Mouse (Mus musculus) CH12F3 (cell line): ENCODE results near the gene Mpv17l2.

Source experiments
- in situ Hi-C: fragments of 300-500 bp; cut with MboI; formaldehyde crosslinking; loops from 2 replicates; pipeline ENCODE4 v1.14.3; 2020; ENCODE audit warnings: low sequenced_read_pairs

The Mpv17l2 gene

DNA sequence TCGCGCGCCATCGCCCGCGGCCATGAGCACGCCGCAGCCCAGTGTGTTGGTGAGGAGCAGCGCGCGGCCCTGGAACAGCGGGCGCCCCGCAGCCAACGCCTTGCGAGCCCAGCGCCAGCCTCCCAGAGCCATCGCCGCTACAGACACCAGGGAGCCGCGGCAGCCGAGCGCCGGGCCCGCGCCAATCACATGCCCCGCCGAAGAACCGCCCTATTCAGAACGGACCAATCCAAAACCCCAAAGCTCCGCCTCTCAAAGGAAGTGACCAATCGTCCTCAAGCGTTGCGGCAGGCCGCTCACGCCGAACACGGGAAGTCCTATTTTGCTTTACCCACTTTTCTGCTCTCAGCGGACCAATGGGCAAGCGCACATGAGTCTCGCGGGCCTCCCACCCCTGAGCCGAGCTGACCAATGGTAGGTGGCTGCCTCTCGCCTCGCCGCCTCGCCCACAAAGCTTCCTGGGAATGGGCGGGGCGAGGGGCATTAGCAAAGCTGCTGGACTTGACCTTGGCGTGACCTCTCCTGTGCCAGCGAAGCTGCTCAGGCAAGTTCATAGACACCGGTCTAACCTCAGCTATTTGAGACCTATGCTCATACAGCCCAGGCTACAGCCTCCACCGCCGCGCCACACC is at the start of gene Mpv17l2:
Gene Mpv17l2, minus strand, starts transcription at position 172 of the 632 bp plus-strand sequence.
- in situ Hi-C loops: no loop called here

DNA sequence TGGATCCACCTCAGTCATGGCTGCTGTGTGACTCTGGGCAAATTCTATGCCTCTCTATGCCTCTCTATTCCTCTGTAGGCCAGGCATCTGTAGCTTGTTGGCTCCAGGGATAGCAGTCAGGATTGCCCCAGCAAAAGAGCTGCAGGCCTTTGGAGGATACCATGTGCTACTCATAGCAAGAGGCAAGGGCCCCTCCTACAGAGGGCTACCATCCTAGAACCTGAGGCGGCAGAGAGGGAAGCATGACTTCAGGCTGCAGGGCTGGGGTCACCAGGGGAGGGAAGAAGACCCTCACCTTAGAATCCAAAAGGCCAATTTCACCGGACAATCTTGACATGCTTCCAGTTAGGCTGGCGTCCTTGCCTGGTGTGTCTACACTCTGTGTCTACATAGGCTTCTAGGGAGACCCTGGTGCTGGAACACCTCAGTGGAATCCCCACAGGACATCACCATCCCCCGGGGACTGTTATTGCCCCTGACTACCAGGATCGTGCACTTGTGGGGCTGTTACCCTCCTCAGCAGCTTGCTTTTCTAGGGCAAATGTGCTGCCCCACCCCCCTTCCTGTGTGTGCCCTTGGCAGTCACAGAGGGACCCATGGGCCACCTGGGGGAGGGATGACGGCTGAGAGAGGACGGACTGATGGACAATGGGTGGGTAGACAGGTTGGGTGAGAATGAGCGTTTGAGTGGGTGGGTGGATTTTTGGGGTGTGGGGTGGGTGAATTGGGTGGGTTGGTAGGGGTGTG is 48.4 kb upstream of the Mpv17l2 start:
- in situ Hi-C loops: no loop called here

DNA sequence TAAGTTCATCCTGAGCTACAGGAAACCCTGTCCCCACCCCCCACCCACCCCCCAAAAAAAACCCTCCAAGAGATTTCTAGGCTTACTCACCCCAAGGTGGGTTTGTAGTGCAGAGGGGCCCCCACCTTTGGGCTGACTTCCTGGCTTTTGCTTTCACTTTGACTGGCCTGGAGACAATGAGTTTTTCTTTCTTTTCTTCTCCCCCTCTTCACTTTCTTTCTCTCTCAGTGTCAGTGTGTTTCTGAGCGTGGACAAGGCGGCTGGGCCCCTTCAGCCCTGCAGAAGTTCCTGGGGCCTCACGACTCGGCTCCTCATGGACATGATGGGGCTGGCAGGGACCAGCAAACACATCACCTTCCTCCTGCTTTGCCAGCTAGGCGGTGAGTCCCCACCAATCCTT is 47.5 kb upstream of the Mpv17l2 start, which contains the start of gene Il12rb1:
Gene Il12rb1, plus strand, starts transcription at position 211 of the 400 bp plus-strand sequence.
- in situ Hi-C loops: no loop called here

DNA sequence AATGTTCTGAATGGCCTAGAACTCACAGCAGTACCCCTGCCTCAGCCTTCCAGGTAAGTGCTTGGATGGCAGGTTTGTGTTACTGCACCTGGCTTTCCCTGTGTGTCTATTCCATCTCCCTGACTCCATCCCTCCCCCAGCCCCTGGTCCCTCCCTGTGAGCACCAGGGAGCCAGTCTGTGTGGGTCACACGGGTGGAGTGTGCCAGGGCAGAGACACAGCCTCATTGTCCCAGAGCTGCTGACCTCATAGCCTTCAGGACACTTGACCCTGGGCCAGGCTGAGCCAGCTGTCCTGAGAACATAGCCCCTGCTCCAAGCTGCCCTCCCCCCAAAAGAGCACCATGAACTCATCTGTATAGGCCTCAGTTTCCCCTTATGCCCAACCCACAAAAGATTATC is 46.6 kb upstream of the Mpv17l2 start:
- in situ Hi-C loops: no loop called here

DNA sequence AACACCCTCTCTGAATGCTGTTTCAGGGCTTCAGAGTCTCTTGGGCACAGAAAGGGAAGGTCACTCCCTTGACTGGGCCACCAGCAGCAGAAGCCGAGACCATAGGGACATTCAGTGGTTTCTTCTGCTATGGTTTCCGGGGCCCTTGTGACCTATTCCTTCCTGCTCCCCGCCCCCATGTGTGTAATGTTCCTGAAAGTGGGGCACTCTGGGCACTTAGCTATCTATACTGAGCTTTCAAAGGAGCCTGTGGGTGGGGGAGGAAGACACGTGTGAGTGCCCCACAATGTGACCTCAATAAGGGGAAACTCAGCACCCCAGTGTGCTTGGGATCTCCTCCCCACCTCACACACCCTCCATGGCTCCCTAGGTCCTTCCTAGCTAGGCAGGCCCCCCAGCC is 45.8 kb upstream of the Mpv17l2 start:
- in situ Hi-C loops: no loop called here

DNA sequence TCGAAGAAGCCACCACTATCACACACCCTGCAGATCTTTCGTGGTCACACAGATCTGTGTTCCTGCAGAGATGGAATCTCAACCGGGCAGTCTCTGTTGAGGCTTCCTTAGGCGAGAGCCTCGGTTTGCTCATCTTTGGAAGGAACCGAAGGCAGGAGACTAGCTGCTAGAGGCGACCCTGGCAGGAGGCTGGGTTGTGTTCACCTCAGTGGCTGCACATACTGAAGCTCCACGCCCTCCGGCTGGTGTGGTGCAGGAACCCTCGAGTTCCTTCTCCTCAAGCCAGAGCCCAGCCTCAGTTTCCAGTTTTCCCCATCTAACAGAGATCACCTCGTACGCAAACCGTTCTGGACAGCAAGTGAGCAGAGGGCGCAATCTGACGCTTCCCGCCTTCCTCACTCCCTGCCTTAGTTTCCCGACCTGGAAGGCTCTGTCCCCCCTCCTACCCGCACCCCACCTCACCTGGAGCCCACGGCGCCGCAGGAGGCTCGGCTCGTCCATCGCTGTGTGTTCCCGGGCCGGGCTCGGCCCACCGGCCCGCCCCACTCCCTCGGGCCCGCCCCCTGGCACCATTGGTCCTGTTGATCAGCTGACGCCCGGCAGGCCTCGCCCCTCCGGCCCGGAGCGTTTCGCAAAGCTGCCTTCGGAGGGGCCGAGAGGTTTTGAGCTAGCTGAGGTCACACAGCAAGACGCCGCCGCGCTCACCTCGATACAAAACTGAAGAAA is 43.9 kb upstream of the Mpv17l2 start, which contains the start of gene Mast3:
Gene Mast3, minus strand, starts transcription at position 574 of the 726 bp plus-strand sequence.
- in situ Hi-C loops: no loop called here

DNA sequence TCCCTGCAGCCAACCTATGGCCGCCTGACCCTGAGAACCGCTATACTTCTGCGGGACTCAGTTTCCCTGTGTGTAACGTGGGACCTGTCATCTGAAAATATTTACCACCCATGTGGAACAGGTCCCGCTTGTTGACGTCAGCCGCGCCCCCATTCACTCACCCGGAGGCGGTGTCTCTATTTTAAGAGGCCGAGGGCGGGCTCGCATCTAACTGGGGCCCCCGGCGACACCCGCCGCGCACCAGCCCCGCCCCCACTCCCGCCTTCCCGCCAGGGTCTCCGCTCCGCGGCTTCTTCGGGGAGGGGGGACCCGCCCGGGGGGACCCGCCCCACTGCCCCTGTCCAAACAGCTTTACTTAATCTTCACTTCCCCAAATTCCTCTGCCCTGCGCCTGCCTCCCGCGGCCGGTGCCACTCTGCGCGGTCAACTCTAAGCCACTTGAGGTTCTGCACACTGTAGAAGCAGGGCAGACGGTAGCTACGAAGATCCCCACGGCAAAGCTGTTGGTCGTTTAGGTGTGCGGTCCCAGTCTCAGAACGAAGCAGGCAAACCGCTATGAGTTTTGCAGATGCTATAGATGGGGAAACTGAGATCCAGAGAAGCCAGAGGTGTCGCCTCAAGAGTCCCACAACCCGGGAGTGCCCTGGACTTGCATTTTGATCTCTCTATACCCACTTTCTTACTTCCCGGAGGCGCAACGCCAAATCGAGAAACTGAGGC is 43.2 kb upstream of the Mpv17l2 start:
- in situ Hi-C loops: no loop called here

DNA sequence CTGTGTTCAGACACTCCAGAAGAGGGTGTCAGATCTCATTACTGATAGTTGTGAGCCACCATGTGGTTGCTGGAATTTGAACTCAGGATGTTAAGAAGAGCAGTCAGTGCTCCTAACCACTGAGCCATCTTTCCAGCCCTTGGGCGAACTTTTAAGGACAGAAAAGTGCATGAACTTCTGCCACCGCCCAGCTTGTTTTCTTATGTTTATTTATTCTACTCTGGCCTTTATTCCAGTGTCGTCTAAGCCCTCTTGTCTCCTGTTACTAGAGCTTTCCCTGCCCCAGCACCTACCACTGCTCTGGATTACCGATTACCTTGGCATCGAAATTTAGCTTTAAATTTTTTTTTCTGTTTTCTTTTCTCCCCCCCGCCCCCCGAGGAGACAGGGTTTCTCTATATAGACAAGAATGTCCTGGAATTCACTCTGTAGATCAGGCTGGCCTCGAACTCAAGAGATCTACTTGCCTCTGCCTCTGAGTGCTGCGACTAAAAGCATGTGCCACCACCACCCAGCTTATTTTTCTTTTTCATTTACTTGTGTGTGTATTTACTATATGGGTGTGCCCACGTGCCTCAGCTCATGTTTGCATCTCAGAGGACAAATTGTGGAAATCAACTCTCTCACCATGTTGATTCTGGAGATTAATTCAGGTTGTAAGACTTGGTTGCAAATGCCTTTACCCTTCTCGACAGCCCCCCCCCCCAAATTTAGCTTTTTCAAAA is 42.2 kb upstream of the Mpv17l2 start:
- in situ Hi-C loops: no loop called here

DNA sequence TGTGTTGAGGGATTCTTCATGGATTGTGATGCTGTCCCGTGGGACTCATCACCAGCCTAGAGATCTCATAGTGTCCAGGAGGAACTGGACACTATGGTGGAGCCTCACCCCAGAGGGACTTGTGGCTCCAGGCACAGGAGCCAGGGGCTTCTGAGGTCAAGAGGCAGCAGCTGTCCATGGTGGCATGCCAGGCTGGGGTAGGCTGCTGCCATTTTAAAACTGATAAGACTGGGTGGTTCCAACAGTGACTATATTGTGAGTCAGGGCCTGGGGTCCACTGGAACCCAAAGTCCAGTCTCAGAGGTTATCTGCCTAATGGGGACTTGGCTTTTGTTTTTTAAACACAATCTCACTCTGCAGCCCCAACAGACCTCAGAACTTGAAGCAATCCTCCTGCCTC is 41.1 kb upstream of the Mpv17l2 start:
- in situ Hi-C loops: no loop called here

DNA sequence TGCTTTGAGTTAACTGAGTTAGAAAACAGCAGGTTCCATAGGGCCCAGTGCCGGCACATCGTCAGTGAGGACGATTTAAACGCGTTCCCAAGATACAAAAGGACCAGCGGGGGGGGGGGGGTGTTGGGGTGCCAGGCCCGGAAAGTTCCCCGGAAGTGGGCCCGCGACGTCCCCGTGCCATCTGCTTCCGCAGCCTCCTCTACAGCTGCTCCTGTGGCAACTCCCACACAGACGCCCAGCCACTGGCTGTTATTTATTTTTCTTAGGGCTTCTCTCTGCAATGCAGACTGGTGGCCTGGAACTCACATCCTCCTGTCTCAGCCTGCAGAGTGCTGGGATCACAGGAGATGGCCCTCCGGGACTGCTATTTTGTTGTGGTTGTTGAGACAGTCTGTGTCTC is 40.4 kb upstream of the Mpv17l2 start:
- in situ Hi-C loops: no loop called here

DNA sequence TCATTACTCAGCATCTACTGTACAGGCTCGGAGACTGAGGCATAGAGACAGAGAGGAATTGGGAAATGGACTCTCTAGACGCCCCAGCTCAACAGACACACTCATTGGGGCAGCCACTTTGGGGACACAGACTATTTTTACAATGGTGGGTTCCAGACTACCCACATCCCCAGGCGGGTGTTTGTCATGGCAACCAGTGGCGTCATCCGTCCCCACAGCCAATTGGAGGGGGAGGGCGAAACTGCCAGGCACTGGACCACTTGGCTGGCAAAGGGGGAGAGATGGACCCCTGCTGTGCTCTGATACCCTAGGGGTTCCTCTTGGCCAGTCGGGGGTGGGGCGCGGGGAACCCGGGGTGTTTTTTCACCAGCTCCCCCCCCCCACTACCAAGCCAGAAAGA is 39.9 kb upstream of the Mpv17l2 start:
- in situ Hi-C loops: no loop called here

DNA sequence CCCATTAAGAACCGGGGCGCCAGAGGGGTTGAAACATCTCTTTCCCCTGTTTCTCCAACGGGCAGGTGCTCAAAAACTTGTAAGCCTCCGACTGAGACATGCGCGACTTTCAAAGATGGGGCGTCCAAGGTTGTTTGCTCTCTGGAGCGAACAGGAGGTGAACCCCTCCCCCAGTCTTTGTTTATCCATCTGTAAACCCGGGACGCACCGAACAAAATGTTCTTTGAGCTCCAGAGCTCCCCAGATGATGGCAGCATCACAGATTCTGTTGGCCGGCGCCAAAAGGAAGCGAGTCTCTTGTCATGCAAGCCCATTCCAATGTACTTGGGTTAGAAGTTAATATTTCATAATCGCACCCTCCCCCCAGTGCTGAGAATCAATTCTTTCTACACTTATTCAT is 37.5 kb upstream of the Mpv17l2 start:
- in situ Hi-C loops: no loop called here

DNA sequence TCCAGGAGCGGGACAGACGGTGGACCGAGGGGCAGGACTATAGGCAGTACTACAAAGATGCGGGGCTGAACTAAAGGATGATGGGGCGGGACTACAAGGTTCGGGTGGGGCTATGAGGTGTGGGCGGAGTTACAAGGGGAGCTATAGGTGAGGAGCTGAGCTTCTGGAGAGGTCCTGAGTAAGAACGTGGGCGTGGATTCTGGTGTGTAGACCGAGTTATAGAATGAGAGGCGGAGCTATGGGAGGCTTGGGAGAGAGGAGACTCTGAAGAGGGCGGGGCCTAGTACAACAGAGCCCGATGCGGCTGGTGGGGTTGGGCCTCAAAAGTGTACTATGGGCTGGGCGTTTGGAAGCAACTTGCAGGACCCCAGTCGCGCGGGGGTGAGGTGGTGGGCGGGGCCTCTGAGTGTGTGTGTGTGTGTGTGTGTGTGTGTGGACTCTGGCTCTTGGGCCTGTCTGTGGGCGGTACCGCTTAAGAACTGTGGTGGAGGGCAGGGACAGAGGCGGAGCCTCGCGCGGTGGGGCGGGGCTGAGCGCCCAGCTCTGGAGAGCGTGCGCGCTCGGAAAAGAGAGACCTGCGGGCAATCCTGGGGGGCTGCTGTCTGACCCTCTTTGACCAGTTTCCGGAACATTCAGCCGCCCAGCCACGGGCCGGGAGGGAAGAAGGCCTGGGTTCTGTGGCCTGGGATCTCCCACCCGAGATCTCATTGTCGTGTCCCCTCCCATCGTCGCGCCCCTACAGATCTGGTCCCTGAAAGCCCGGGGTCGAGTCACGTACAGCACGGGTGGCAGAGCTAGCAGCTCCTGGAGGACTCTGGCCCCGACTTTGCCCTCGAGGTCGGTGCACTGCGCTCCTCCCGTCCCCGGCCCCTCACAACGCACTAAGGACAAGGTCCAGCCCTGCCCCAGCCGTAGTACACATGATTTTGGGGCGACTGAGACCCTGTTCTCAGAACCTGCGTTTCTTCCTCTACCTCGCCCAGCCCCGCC is 36.6 kb upstream of the Mpv17l2 start:
- in situ Hi-C loops: no loop called here

DNA sequence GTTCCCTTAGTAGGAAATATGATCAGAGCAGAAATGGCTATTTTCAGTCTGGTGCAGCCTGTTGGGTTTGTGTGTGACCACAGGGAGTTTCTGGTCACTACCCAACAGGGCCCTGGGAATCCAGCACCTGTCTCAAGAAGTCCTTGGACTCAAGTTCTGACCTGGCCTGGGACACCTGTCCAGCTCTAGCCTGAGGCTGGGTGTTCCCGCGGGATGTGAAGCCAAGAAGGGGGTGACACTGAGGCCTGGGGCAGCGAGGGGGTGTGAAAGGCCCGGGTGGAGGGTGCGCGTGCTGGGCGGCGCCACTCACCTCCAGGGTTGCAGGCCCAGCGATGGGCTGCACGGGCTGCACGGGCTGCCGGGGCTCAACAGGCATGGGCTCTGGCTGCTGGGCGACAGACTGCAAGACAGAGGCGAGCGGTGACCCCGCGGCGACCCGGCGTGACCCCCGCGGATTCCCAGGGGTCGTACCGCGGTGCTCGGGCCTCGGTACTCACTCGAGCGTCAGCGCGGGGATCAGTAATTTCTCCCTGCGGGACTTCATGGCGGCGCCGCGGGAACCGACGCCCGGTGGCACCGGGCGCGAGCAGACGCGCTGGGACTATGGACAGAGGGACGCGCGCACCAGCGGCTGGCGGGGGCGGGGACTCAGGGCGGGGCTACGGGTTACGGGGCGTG is 35.8 kb upstream of the Mpv17l2 start:
- in situ Hi-C loops: no loop called here

DNA sequence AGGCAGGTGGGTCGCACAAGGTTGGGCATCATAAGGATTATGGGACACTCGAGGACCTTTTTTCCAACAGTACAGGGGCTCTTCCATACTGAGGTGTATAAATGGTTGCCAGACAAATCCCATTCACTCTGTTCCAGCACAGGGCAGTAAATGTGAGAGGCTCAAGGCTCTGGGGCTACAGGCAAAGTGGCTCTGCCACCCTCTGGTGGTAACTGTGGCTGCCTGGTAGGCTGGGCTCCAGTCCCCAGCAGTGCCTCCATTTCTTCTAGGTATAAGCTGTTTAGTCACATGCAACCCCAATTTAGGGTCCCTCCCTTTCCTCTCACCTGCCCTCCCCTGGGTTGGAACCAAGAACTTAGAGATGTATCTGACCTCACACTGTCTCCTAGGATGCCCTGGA is 34.6 kb upstream of the Mpv17l2 start:
- in situ Hi-C loops: no loop called here

DNA sequence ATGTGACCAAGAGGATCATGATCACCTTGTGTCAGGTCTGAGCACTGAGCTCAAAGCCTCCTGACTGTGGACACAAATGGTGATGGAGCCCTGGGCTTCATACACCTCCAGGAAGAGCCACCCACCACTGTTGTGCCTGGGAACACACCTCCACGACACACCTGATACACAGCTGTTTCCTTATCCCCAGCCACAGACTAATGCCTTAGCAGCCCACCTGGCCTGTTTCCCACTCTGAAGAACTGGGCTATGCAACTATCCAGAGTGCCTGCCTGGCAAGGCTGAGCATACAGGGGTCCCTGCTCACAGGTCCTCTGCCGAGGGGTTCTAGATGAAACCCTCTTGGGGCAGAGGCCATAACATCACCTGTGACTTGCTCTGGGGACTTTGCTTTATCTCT is 33.5 kb upstream of the Mpv17l2 start:
- in situ Hi-C loops: no loop called here

DNA sequence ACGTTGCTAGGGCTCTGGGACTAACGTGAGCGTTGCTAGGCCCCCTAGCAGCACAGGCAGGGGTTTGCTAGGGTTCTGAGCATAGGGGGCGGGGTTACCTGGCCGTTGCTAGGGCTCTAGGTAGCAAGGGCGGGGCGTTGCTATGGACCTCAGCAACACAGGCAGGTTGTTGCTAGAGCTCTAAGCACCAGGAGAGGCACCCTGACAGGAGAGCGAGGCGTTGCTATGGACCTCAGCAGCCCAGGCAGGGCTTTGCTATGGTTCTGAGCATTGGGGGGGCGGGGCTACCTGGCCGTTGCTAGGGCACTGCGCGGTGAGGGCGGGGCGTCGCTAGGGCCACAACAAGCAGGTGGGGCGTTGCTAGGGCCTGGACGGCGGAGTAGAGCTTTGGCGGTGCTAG is 32.0 kb upstream of the Mpv17l2 start:
- in situ Hi-C loops: no loop called here

DNA sequence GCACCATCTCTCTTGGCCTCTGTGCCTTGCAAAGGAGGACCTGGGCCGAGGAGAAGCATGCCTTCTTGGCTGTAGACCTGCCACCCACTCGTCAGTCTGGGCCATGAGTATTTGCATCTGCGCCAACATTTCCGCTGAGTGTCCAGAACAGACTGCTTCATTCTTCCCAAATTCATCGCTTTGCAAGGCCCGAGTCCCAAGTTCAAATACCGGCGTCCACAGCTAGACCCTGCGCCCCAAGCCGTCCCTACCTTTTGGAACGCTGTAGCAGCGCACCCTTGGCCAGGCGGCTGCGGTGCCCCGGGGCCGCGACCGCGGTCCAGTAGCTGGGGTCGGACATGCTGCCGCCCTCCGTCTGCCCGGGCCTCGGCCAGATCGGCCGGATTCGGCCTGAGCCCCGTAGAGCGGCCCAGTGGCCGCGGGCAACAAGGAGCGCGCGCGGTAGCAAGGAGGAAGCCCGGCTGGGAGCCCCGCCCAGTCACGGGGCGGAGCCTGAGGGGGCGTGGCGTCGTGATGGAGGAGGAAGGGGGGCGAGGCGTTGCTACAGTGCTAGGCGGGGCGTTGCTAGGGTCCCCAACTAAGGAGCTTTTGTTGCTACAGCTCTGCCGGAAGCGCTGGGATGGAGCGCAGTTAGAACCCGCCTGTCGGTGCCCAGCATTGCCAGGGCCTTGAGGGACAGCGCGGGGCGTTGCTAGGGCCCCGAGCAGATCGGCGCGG is 31.4 kb upstream of the Mpv17l2 start:
- in situ Hi-C loops: no loop called here
